Mouse (Mus musculus) ES-Bruce4 (cell line): ENCODE measurements around the gene Etv1. TPM values are rescaled to one million over a fixed set of nuclear protein-coding genes. Genes with fewer than 3 reads are reported as not detected.

ENCODE experiments used
- H3K27ac ChIP-seq: 2 replicates; pipeline ENCODE4 v1.5.1; 2012; ENCODE audit warnings: low read length, inconsistent platforms; ENCODE audit not compliant: insufficient read depth
- H3K27me3 ChIP-seq: 2 replicates; pipeline ENCODE4 v1.6.1; 2012; ENCODE audit warnings: mild to moderate bottlenecking, low read length, inconsistent platforms; ENCODE audit not compliant: control insufficient read depth, poor library complexity, insufficient read depth, severe bottlenecking
- H3K36me3 ChIP-seq: 2 replicates; pipeline ENCODE4 v1.6.1; 2012; ENCODE audit warnings: inconsistent platforms, mild to moderate bottlenecking, low read length, moderate library complexity; ENCODE audit not compliant: control insufficient read depth, poor library complexity, insufficient read depth, severe bottlenecking
- H3K4me1 ChIP-seq: one replicate; pipeline ENCODE4 v1.8.1; 2011; ENCODE audit warnings: low read length; ENCODE audit not compliant: control insufficient read depth, insufficient read depth
- H3K4me3 ChIP-seq: 2 replicates; pipeline ENCODE4 v1.5.1; 2011; ENCODE audit warnings: low read depth, mild to moderate bottlenecking, low read length
- H3K9ac ChIP-seq: 2 replicates; pipeline ENCODE4 v1.6.1; 2012; ENCODE audit warnings: low read depth, mild to moderate bottlenecking, inconsistent platforms; ENCODE audit not compliant: poor library complexity, severe bottlenecking
- H3K9me3 ChIP-seq: replicated peaks from 2 replicates; pipeline ENCODE4 v1.6.1; 2012; ENCODE audit warnings: mild to moderate bottlenecking, low read length, inconsistent platforms; ENCODE audit not compliant: control insufficient read depth, poor library complexity, insufficient read depth, severe bottlenecking
- CTCF ChIP-seq: IDR thresholded peaks from one replicate; pipeline ENCODE4 v1.8.1; 2011; ENCODE audit warnings: low read depth, low read length
- EP300 ChIP-seq: IDR thresholded peaks from 2 replicates; pipeline ENCODE4 v1.6.1; 2011; ENCODE audit warnings: low read depth, low read length; ENCODE audit not compliant: insufficient read depth
- POLR2A ChIP-seq: IDR thresholded peaks from one replicate; pipeline ENCODE4 v1.8.1; 2011; ENCODE audit warnings: low read length; ENCODE audit not compliant: insufficient read depth
- polyA plus RNA-seq: library from polyadenylated mRNA; stranded (reverse); fragments of >200 nt; gene quantifications from 2 replicates; pipeline ENCODE4 v1.2.4, GENCODE M21; 2011; ENCODE audit warnings: low read depth; ENCODE audit not compliant: missing spikeins, insufficient read depth, insufficient read length

Gene Etv1
- 9.8 and 10.5 TPM in 2 replicates for polyA plus RNA-seq

GRCm38 (mm10) chr12:38779186-38779777 lies at the start of gene Etv1:
Gene Etv1 (plus strand): TSS chr12:38779380.
- Histone ChIP-seq H3K9me3 (no peaks in the 10 kb centered on the region), H3K4me3 (peak within 1 kb of the TSS; percentile 96), H3K4me1 (no peaks in the 10 kb centered on the region), H3K36me3 (no peaks in the 10 kb centered on the region), H3K27me3 (no peaks in the 10 kb centered on the region), H3K27ac (peak within 1 kb of the TSS; percentile 86), H3K9ac (peak within 1 kb of the TSS; percentile 63)
- TF ChIP-seq CTCF, result no peak
- no peak for TF ChIP-seq POLR2A
- TF ChIP-seq EP300, result peak; percentile 87

GRCm38 (mm10) chr12:38729661-38730060 lies 49.5 kb upstream of the Etv1 start:
- H3K9me3 ChIP-seq, result peaks cover 21% of the 10 kb centered on the region
- H3K9ac ChIP-seq, result no peak overlapping the region
- H3K27ac ChIP-seq, result peak overlapping the region; percentile 87
- TF ChIP-seq POLR2A (no peak), EP300 (0 out of 2 replicates have a peak, but pooled peaks have one; percentile 9)
- no peaks in the 10 kb centered on the region for H3K36me3 ChIP-seq
- H3K4me1 ChIP-seq, result no peaks in the 10 kb centered on the region
- H3K27me3 ChIP-seq, result no peaks in the 10 kb centered on the region
- no peak overlapping the region for H3K4me3 ChIP-seq

- Histone ChIP-seq H3K9ac (no peak overlapping the region), H3K9me3 (peaks cover 21% of the 10 kb centered on the region), H3K36me3 (no peaks in the 10 kb centered on the region), H3K27me3 (no peaks in the 10 kb centered on the region), H3K4me3 (no peak overlapping the region), H3K4me1 (no peaks in the 10 kb centered on the region), H3K27ac (peak overlapping the region; percentile 87; the same call in 1 of the 2 replicates)
- TF ChIP-seq CTCF (no peak), POLR2A (no peak), EP300 (no peak)
These were observed 48.4 kb upstream of the Etv1 start for GRCm38 (mm10) chr12:38730791-38731190.

- no peaks in the 10 kb centered on the region for H3K4me1 ChIP-seq
- TF ChIP-seq POLR2A, result no peak
- no peak for TF ChIP-seq EP300
- TF ChIP-seq CTCF, result no peak
- no peak overlapping the region for H3K9ac ChIP-seq
- H3K36me3 ChIP-seq, result no peaks in the 10 kb centered on the region
- no peak overlapping the region for H3K27ac ChIP-seq
- no peak overlapping the region for H3K4me3 ChIP-seq
- no peaks in the 10 kb centered on the region for H3K27me3 ChIP-seq
- H3K9me3 ChIP-seq, result 0 out of 2 replicates have a peak, but pooled peaks cover 2% of the 10 kb centered on the region
These were observed 19.9 kb upstream of the Etv1 start for GRCm38 (mm10) chr12:38759322-38759721.

- H3K4me3 ChIP-seq, result no peak overlapping the region
- TF ChIP-seq EP300, result no peak
- no peak for TF ChIP-seq CTCF
- no peak for TF ChIP-seq POLR2A
- no peaks in the 10 kb centered on the region for H3K36me3 ChIP-seq
- H3K9ac ChIP-seq, result no peak overlapping the region
- no peaks in the 10 kb centered on the region for H3K4me1 ChIP-seq
- no peak overlapping the region for H3K27ac ChIP-seq
- H3K9me3 ChIP-seq, result no peaks in the 10 kb centered on the region
- H3K27me3 ChIP-seq, result no peaks in the 10 kb centered on the region
These were observed 1.9 kb upstream of the Etv1 start for GRCm38 (mm10) chr12:38777316-38777715.

- Histone ChIP-seq H3K9ac (no peak overlapping the region), H3K9me3 (no peaks in the 10 kb centered on the region), H3K27ac (peak overlapping the region; percentile 49), H3K27me3 (no peaks in the 10 kb centered on the region), H3K36me3 (no peaks in the 10 kb centered on the region), H3K4me3 (peak overlapping the region; percentile 93; the same call in 1 of the 2 replicates), H3K4me1 (no peaks in the 10 kb centered on the region)
- no peak for TF ChIP-seq EP300
- TF ChIP-seq POLR2A, result no peak
- TF ChIP-seq CTCF, result no peak
These were observed 1.3 kb upstream of the Etv1 start for GRCm38 (mm10) chr12:38777957-38778298.
